Mouse (Mus musculus): ENCODE measurements around the gene Mxra7.
"Not testable (repeated sequence)": the region's sequence is repeated elsewhere in the genome, so short reads cannot be mapped to it uniquely, and the experiment has no call there.

Gene Mxra7

DNA sequence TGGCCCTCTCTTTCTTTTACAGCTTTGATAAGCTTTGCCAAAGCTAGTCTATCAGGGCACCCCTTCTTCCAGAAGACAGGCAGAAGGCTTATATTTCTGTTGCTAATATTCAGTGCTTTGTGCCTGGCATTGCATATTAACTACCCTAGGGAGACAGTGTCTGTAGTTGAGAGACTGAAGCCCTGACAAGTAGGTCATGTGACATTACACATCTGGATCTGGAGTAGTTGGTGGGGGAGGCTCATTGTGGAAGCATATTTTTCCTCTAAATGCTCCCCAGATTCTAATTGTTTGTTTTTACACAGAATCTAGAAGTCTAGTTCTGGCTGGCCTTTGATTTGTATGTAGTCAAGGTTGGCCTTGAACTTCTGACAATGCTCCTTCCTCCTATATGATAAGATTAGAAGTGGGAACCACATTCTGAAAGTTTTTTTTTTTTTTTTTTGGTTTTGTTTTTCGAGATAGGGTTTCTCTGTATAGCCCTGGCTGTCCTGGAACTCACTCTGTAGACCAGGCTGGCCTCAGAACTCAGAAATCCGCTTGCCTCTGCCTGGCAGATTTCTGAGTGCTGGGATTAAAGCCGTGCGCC is 18.8 kb upstream of the Mxra7 start:
- DNase-seq: no peak

DNA sequence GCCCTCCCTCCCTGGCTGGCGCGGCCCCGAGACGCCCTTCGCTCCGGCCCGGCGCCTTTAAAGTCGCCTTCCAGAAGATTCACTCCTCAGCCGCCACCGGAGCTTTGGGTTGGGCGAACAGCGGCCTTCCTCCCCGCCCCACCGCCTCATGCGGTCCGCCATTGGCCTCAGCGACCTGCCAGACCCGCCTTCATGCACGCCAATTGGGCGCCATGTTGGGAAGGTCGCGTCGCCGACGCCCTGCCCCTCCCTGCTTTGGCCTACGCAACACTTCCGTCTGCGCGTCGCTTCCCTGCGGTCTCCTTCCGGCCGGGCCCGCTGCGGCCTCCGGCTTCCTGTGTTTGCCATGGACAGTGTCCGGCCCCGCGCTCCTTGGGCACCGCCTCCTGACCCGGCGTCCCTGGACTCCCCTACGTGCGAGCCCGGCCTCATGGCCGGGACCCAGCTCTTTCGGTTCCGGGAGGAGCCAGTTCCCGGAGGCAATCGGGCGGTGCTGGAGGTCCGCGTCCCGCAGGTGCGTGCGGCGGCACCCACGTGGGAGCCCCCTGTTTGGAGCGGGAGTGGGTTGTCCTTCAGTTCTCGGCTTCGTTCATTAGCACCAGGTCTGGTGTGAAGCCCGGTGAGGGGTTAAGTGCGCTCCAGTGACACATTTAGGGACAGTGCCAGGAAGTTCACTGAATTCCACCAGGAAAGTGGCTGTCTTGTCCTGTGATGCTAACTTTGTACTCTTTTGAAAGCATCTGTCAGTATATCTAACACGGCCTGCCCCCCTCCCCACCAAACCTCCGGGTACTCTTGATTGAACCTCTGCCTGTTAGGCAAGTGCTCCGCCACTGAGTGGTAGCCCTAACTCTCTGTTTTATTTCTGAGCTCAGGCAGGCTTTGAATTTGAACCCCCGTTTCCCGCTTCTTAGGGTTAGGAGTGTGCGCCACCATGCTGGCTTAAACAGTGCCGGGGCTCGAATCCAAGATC is 15.7 kb upstream of the Mxra7 start, which contains the start of the genes Mettl23 and Jmjd6:
Mettl23 (plus strand) TSS at position 18 of the 973 bp plus-strand sequence.
Jmjd6 (minus strand) TSS at position 189 of the 973 bp plus-strand sequence.
- peak; percentile 98 to 100 for DNase-seq

DNA sequence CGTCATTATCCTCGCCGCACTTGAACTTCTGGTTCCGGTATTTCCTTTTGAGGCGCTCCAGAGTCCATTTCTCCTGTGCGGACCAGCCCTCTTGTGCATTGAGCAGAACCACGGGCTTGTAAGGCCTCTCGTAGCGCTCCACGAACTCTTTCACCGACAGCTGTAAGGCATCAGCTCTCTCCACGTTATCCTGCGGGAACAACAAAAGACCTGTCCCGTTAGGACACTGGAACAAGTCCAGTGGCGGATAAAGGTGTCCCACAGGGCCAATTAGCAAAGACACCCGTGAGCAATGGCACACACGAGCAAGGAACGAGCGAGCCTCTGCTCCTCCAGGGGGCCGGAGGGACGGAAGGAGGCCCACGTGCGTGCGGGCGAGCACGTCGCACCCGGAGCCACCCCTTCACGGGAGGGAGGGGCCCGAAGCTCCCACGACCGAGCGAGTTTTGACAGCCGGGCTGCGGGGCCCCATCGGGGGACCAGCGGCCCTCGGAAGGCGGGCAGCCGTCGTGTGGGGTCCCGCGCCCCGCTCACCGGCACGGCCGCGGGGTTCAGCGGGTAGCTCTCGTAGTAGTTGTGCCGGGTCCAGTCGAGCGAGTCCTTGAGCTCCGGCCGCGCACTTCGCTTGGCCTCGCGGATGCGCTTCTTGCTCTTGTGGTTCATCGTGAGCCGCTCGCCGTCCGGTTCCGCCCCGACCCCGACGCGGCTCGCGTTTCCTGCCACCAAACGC is 14.8 kb upstream of the Mxra7 start:
- peak; percentile 76 to 84 for DNase-seq

DNA sequence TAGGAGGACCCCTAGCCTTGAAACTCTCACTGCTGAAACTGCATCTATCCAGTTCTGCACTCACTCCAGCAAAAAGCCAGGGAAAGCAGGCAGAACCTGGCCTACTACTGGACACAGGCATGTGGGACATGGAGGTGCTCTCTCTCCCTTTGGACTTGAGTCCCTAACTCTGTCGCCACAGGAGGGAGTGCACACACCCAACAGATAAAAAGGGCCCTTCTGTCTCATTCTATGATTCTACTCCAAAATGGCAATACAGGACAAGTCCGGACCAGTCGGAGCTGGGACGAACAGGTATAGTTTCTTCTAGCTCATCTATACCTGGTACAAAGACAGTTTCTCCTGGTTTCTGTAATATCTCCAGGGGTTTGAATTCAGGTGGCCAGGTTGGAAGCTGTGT is 12.9 kb upstream of the Mxra7 start:
- DNase-seq: no peak

DNA sequence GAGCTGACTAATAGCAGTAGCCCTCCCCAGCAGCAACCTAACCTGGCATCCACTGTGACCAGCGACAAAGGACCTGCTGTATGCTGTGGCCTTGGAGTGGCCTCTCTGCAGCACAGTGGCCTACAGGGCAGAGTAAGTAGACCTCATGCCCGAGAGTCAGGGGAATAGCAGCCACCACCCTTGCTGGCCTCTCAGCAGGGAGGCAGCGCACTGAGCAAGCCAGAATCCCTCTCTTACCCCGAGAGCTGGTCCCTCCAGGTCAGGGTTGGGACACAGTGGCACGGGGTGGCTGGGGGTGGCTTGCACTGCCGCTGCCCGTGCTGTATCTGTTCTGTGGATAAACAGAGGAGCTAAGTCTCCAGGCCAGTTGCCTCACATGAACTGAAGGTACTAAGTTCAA is 11.8 kb upstream of the Mxra7 start:
- DNase-seq: no peak

DNA sequence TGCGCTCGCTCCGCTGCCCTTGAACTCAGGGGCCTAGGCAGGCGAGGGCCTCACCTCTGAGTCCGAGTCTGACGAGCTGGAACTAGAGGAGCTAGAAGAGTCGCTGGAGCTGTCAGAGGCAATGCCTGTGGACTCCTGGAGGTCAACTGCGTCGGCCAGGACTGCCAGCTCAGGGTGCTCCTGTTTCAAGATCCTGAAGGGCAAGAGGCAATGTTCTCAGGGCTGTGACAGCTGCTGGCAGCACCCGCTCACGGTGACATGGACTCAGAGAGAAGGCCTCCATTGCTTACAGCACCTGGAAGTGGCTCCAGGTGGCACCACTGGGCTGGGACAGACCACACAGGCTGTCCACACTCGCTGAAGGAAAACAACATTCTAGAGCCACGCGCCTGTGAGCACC is 11.1 kb upstream of the Mxra7 start:
- DNase-seq: no peak

DNA sequence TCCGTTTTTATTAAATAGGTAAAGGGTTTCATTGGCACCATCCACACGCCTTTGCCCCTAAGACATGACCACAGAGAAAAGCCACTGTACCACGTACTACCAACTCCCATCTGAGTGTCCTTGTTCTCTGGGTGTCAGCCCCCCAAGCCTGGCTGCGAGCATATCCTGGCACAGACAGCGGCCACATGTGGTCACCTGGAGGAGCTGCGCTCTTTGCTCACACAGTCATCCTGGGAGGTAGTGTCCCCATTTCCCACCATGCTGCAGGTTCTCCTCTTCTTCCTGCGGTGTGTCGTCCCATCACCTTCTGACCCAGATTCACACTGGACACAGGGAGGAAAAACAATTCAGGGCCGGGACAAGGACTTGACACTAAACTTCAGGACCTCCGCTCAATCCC is 9.6 kb upstream of the Mxra7 start:
- DNase-seq: no peak

DNA sequence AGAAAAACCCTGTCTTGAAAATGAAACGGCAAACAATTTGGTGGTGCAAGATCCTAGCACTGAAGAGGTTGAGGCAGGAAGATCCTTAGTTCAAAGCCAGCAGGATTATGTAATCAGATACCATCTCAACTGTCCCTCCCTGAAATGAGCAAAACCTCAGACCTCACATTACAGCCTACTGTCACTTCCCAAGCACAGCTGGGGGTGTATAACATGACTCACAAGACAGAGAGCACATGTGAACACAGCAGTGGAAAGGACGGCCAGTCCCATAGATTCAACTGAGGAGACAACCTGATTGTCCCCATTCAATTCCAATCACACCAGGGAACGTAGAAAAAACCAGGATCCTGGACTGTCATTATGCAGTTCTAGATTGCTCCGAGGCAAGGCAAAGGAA is 8.4 kb upstream of the Mxra7 start:
- no peak for DNase-seq

DNA sequence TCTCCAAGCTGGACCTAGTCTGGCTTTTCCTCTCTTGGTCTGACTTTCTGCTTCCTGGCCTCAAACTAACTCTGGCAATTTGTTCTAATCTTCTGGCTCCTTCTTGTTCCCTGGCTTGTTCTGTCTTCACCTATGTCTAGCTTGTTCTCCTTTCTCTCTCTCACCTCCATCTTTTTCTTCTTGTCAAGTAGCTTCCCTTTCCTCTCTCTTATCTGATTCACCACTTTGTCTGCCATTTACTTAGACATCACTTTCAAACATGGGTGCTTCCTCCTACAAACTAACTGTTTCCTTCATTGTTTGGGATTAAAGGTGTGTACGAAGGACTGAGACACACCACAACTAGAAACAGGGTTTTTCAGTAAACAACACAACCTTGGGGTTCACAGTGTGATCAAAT is 7.1 kb upstream of the Mxra7 start:
- DNase-seq: no peak

DNA sequence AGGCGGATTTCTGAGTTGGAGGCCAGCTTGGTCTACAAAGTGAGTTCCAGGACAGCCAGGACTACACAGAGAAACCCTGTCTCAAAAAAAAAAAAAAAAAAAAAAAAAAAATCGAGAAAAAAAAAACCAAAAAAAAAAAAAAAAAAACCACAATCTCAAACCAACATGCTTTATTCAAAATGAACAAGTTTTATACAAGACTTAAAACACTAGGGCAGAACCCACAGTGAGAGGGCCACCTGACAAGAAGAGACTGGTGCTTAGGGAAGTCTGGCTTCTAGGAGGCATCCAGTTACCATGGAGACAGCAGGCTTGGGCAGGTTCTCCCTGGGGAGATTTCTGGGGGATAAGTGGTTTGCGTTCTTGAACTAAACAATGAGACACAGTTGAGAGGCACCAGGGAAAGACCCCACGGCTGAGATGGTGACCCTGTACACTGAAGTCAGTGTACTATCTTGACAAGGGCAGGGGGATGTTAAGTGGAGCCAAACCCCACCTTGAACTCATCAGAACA is 4.4 kb upstream of the Mxra7 start:
- no peak for DNase-seq

DNA sequence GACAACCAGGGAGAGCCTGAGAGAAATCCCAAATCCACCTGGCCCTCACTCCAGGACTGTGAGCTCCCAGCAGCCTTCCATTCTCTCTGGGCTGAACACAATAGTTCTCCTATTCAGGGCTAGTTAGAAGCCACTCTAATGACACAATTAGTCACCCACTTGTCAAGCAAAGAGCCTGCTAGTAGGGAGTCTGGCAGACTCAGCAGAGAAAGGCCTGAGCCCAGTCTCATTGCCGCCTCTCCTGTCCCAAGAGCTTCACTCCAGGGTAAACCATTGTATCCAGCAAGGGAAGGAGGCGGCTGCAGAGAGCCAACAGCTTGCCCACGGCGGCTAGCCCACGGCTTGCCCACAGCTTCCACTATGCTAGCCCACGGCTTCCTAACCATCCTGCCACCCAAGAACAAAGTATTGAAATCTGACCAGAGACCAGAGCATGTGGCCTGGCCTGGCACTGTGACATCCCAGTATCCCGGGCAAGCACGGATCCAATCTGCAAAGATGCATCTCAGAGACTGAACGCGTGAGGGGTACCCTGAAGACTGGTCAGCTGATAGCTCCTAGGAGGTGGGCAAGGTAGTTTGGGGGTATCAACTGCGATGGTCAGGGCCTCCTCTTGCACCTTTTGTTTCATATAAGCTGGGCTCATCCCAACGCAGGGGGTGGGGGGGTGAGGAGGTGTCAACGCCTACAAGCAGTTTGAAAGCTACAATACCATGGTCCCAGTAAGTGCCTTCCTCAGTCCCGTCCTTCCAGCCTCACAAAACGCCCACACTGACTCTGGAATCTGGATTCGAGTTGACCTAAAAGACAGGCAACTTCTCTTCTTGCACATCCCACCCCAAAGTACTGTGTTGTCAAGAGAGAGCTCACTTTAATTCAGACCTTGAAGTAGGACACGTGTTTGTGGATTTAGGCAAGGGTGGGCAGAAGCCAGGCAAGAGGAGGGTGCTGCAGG is 1.0 kb downstream of the Mxra7 start:
- DNase-seq: no peak

DNA sequence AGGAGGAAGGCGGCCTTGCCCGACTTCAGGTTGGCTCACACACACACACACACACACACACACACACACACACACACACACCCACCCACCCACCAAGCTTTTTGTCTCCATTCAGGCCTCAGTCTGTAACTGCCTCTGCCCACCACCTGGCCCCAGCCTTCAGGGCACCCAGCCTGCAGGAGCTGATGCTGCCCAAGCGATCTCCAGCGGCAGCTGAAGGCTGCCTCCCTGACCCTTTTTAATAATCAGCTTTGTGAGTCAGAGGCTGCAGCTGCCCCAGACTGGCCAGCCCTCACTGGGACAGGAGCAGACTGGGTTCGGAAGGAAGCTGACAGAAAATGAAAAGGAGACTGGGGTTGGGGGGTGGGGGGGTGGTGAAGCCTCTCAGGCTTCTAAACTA is 2.6 kb downstream of the Mxra7 start:
- DNase-seq: no peak

DNA sequence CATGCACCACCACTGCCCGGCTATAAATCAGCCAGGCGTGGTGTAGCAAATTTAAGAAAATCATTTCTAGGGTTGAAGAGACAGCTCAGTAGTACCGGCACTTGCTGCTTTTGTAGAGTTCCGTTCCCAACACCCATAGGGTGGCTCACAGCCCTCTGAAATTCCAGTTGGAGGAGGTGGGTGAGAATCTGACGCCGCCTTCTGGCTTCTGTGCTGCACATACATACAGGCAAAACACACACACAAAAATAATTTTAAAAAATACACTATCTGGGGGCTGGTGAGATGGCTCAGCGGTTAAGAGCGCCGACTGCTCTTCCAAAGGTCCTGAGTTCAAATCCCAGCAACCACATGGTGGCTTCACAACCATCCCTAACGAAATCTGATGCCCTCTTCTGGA is 4.0 kb downstream of the Mxra7 start:
- not testable (repeated sequence) for DNase-seq

DNA sequence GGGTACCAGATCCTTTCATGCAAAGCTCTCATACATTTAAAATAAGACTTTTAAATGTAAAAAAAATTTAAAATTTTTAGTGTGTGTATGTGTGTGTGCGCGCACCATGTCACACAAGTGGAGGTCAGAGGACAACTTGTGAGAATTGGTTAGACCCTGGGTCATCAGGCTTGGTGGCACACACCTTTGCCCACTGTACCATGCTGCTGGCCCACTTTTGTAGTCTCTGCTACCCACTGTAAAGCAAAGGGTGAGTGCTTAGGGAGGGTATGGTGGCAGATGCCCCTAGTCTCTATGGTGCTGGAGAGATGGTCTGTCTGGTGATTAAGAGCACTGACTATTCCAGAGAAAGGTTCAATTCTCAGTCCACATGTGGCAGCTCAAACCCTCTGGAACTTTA is 4.6 kb downstream of the Mxra7 start:
- DNase-seq: no peak

DNA sequence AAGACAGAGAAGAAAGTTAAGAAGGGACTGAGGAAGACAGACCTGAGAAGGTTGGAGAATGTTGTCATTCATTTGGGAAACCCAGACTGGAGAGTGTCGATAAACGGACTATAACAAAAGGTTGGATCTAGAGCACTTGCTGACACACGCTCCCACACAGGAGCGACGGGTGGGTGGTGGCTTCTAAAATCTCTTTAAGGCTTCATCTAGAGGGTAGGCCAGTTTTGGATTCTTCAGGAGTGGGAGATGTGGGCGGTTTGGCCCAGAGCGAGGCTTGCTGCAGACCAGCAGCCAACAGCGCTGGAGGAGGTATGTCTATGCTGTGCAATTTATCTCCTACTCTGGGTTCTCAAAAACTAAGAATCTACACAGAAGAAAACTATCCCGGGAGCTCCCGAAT is 5.2 kb downstream of the Mxra7 start:
- DNase-seq: no peak

DNA sequence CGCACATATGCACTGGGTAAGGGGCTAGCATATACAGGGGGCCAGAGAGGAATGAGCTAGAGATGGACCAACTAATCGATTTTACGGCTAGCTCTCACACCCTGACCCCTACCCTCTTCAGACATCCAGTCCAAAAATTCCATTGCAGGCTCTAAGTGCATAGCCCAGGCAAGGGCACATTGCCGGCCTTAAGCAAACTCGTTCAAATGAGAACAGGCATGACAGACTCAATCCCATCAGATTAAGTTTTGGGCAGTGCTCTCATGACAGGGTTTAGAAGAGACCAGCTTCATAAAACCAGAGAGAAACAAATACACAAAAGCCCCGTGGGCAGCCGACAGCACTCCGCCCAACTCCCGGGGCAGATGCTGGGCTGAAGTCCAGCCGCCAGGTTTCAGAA is 5.6 kb downstream of the Mxra7 start:
- no peak for DNase-seq

DNA sequence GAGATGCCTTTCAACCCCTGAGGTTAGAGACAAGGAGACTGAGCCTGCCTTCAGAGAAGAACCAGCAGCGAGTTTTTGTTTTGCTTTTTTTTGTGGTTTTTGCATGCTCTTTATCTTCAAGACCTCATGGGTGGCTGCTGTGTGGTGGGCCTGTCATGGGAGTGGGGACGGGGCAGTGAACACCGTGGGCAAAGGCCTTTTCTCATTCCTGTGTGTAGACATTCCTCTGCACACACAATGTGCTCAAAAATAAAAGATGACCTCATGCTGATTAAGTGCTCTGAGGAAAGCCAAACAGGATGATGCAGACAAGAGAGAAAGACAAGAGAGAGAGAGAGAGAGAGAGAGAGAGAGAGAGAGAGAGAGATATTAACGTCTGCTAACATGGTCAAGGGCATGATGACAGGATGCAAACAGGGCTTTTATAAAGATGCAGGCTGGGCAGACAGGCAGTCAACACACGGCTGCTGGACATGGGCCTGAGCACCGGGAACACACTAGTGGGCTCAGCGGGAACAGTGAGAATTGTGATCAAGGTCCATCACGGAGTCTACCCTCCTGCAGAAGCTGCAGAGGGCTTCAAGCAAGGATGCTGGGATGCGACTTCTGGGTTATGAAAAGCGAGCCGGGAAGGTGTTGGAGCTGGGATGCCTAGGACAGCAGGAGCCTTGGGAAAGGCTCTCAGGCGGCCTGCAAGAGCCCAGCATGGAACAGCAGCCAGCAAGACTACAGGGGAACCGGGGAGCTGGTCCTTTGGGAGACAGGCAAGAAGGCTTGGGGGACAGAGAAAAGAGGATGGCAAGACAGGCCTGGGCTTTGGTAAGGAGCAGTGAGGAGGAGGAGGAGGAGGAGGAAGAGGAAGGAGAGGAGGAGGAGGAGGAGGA is 6.5 kb downstream of the Mxra7 start:
- DNase-seq: no peak

DNA sequence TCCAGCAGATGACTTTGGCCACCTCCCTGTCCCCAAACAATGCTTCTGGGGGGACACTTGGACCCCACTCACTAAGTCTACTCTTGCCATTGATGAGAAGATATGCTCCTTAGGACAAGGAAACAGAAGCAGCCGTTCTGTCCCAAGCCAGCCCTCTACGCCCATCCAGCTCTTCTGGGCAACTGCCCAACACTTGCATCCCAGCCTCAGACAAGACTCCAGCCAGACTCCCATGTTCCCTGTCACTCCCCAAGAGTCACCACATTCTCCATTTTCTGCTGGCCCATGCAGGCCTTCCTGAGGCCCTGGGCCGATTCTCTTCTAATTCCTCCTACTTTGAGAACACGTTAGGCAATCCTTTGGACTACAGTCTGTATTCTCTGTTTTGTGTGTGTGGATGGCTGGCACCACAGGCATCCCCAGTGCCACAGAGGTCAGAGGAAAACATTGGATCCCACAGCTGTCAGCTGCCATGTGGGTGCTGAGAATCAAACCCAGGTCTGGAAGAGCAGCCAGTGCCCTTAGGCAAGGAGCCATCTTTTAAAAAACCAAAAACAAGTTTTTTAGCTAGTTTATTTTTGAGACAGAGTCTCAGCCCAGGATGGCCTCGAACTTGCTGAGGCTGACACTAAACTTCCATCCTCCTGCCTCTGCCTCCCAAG is 7.8 kb downstream of the Mxra7 start:
- DNase-seq: peak in 1 of 2 experiments; percentile 61

DNA sequence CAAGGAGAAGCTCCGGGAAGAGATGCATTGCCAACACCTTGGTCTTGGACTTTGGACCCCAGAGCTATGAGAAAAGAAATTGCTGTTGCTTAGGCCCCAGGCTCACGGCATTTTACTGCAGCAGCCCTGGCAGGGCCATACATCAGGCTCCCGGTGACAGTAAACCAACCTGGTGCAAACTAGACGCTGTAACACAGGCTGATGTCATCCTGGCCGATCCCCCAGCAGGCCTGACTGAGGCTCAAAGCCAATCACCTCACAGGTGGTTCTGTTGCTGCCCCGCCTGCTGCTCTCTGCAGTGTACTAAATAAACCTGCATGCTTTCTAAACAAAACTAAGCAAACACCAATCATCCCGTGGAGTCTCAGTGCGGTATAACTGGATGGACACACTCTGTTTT is 9.1 kb downstream of the Mxra7 start:
- no peak for DNase-seq

DNA sequence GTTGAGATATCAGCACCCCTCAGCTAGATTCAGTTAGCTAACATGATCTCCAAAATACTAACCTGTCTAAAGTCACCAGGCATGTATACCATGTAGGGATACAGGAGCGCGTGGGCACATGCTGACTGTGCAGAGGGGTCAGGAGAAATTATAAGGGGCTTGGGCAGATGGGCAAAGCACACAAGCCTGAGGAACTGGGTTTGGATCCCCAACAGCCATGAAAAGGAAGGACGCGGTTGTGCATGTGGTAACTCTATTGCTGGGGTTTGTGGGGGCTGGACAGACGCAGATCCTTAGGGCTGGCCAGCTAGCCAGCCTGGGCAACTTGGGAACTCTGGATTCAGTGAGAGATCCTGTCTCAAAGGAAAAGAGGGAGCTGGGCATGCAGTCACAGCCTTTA is 10.3 kb downstream of the Mxra7 start:
- DNase-seq: no peak

DNA sequence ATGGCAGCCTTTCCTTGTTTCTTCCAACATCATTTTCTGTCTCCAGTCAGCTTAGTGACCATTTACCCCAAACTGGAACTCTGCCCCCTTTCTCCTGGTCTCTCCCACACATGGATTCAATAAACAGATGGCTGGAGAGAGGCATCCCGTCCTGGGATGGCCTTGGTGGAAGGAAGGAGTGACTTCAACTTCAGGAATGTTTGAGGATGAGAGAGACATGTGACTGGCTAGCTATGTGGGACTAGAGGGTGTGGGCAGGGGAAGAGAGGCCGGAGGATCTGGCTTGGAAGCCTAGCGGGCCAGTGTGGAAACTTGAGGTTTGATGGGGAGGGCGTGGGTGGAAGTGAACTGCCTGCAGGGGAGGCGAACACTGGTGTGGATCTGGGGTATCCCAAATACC is 11.1 kb downstream of the Mxra7 start:
- DNase-seq: peak; percentile 60 to 75

Data from lung, postnatal 4 days (tissue).